Mouse (Mus musculus) liver (tissue): ENCODE data around the gene Gm13043.
"Not testable (repeated sequence)": the region's sequence is repeated elsewhere in the genome, so short reads cannot be mapped to it uniquely, and the experiment has no call there.

Source experiments
- DNase-seq: peaks from one replicate; pipeline ENCODE4 v3.0.0-alpha.2; 2020; ENCODE audit warnings: mixed read lengths

Gm13043 gene

DNA sequence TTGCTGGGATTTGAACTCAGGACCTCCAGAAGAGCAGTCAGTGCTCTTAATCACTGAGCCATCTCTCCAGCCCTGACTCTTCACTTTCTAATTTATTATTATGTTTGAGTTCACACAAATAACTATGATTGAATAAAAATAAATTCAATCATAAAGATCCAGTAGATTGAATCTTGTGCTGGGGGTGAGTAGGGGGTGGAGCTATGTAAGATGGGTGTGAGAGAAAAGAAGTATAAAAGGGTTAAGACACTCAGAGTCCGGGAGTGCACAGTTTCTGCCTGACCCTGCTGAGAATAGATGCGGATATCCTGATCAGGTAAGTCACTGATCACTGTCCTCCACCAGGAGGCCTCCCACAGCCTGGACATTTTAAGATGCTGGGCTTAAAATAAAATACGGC, at the start of gene Gm13043:
Gene Gm13043, plus strand, starts transcription at position 301 of the 400 bp plus-strand sequence.
- DNase-seq = no peak

DNA sequence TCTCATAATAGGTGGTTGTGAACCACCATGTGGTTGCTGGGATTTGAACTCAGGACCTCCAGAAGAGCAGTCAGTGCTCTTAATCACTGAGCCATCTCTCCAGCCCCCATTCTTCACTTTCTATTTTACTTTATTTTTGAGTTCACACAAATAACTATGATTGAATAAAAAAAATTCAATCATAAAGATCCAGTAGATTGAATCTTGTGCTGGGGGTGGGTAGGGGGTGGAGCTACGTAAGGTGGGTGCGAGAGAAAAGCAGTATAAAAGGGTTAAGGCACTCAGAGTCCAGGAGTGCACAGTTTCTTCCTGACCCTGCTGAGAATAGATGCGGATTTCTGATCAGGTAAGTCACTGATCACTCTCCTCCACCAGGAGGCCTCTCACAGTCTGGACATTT, 24.5 kb downstream of the Gm13043 start, which contains the start of gene Gm13040:
Gene Gm13040, plus strand, starts transcription at position 301 of the 400 bp plus-strand sequence.
- not testable (repeated sequence) for DNase-seq

- DNase-seq = not testable (repeated sequence)
Observed at GRCm38 (mm10) chr4:143551400-143551799, 40.3 kb downstream of the Gm13043 start, which contains the start of the genes BC080695 and Gm13057. Gene BC080695 (plus strand): TSS chr4:143551700. Gene Gm13057 (plus strand): TSS chr4:143551709.
